Mouse (Mus musculus): ENCODE measurements around the gene Hilpda. TPM values are rescaled to one million over a fixed set of nuclear protein-coding genes. Genes with fewer than 3 reads are reported as not detected.

Hilpda gene
- polyA plus RNA-seq, 1 experiment from 2014 or later = 7.5 TPM

DNA sequence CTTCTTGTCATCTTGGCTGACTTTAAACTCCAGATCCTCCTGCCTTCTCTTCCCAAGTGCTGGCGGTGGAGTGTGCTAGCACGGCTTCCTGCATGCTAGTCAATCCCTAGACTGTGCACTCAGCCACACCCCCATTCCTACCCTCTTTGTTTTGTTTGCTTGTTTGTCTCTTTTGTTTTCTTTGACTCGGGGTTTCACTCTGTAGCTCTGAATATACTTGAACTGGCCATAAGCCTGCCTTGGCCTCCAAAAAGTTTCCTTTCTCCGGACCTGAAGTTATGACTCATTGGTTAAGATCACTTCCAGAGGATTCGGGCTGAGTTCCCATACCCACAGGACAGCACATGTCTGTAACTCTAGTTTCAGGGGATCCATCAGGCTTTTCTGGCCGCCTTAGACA, 16.4 kb downstream of the Hilpda start:
- WGBS (ENCODE audit: missing documents) = 93% methylated on average over 6 of the region's 6 CpGs
- H3K27ac ChIP-seq = no peak overlapping the region
- no peak overlapping the region for H3K4me3 ChIP-seq (ENCODE audit: inconsistent target)
- H3K79me2 ChIP-seq (ENCODE audit: inconsistent target) = no peaks in the 10 kb centered on the region
- no peaks in the 10 kb centered on the region for H3K36me3 ChIP-seq (ENCODE audit: inconsistent target)

- Histone ChIP-seq H3K79me2 (ENCODE audit: inconsistent target) (no peaks in the 10 kb centered on the region), H3K36me3 (ENCODE audit: inconsistent target) (no peaks in the 10 kb centered on the region), H3K4me3 (ENCODE audit: inconsistent target) (no peak overlapping the region), H3K27ac (no peak overlapping the region)
- 66% methylated on average over 2 of the region's 2 CpGs for WGBS (ENCODE audit: missing documents)
Measured at GRCm38 (mm10) chr6:29299112-29299511, 26.8 kb downstream of the Hilpda start.

- H3K36me3 ChIP-seq (ENCODE audit: inconsistent target) = no peaks in the 10 kb centered on the region
- no peak overlapping the region for H3K4me3 ChIP-seq (ENCODE audit: inconsistent target)
- H3K27ac ChIP-seq = no peak overlapping the region
- H3K79me2 ChIP-seq (ENCODE audit: inconsistent target) = no peaks in the 10 kb centered on the region
Measured at GRCm38 (mm10) chr6:29303251-29303650, 31.0 kb downstream of the Hilpda start.

GRCm38 (mm10) chr6:29303726-29304125, 31.4 kb downstream of the Hilpda start:
- WGBS (ENCODE audit: missing documents) = 63% methylated on average over 5 of the region's 5 CpGs

GRCm38 (mm10) chr6:29305462-29305861, 33.2 kb downstream of the Hilpda start:
- no peak overlapping the region for H3K27ac ChIP-seq
- H3K4me3 ChIP-seq (ENCODE audit: inconsistent target) = no peak overlapping the region
- no peaks in the 10 kb centered on the region for H3K79me2 ChIP-seq (ENCODE audit: inconsistent target)
- 95% methylated on average over 4 of the region's 4 CpGs for WGBS (ENCODE audit: missing documents)
- H3K36me3 ChIP-seq (ENCODE audit: inconsistent target) = no peaks in the 10 kb centered on the region

More at GRCm38 (mm10) chr6:29303726-29304125, 31.4 kb downstream of the Hilpda start:
- Histone ChIP-seq H3K36me3 (ENCODE audit: inconsistent target) (no peaks in the 10 kb centered on the region), H3K27ac (no peak overlapping the region), H3K4me3 (ENCODE audit: inconsistent target) (no peak overlapping the region), H3K79me2 (ENCODE audit: inconsistent target) (no peaks in the 10 kb centered on the region)

- WGBS (ENCODE audit: missing documents) = 93% methylated on average over 15 of the region's 16 CpGs
- Histone ChIP-seq H3K36me3 (ENCODE audit: inconsistent target) (no peaks in the 10 kb centered on the region), H3K27ac (no peak overlapping the region), H3K4me3 (ENCODE audit: inconsistent target) (no peak overlapping the region), H3K79me2 (ENCODE audit: inconsistent target) (no peaks in the 10 kb centered on the region)
Measured at GRCm38 (mm10) chr6:29308846-29309605, 36.7 kb downstream of the Hilpda start.

DNA sequence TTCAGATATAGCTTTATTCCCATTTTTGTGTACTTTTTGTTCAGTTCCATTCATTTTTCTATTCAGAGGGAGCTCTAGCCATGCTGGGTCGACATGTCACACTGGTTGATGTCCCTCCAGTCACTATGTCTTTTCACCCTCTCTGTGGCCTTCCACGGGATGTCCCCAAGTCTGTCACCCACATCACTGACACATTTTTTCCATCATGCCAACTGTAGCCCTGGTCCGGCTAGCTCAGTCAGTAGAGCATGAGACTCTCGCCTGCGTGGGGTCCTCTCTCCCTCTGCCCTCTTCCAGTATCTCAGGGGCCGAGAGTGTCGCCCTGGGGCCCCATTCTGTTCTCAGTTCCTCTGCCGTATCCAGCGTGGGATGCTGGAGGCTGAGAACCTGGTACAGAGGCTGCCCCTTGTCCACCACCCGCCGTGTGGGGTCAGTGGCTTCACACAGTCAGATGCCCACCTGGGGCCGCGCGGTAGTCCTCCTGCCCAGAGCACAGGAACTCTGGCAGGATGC, 41.5 kb downstream of the Hilpda start:
- no peaks in the 10 kb centered on the region for H3K36me3 ChIP-seq (ENCODE audit: inconsistent target)
- H3K79me2 ChIP-seq (ENCODE audit: inconsistent target) = no peaks in the 10 kb centered on the region
- 83% methylated on average over 11 of the region's 14 CpGs for WGBS (ENCODE audit: missing documents)
- no peak overlapping the region for H3K27ac ChIP-seq
- H3K4me3 ChIP-seq (ENCODE audit: inconsistent target) = no peak overlapping the region

- Histone ChIP-seq H3K4me3 (ENCODE audit: inconsistent target) (no peak overlapping the region), H3K27ac (no peak overlapping the region), H3K79me2 (ENCODE audit: inconsistent target) (no peaks in the 10 kb centered on the region), H3K36me3 (ENCODE audit: inconsistent target) (no peaks in the 10 kb centered on the region)
- 89% methylated on average over 2 of the region's 2 CpGs for WGBS (ENCODE audit: missing documents)
Measured at GRCm38 (mm10) chr6:29317286-29317685, 45.0 kb downstream of the Hilpda start.

DNA sequence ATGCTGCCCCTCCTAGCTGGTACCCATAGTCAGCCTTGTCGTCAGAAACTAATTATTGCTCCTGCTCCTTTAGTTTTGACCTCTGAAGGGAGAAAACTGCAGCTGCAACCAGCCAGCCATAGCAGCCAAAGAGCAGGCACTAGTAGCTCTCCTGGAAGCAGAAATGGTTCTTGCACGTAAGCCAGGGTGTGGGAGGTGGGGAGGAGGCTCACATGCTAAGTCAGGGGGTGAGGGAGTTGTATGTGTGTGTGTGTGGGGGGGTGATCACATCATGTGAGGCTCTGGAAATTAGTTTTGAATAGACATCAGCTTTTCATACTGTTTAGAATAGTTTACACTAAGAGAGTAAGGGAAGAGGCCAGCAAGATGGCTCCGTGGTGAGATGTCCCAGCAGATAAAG, 45.7 kb downstream of the Hilpda start:
- no peaks in the 10 kb centered on the region for H3K79me2 ChIP-seq (ENCODE audit: inconsistent target)
- no peak overlapping the region for H3K27ac ChIP-seq
- H3K4me3 ChIP-seq (ENCODE audit: inconsistent target) = no peak overlapping the region
- H3K36me3 ChIP-seq (ENCODE audit: inconsistent target) = no peaks in the 10 kb centered on the region
- 87% methylated on average over 3 of the region's 3 CpGs for WGBS (ENCODE audit: missing documents)

DNA sequence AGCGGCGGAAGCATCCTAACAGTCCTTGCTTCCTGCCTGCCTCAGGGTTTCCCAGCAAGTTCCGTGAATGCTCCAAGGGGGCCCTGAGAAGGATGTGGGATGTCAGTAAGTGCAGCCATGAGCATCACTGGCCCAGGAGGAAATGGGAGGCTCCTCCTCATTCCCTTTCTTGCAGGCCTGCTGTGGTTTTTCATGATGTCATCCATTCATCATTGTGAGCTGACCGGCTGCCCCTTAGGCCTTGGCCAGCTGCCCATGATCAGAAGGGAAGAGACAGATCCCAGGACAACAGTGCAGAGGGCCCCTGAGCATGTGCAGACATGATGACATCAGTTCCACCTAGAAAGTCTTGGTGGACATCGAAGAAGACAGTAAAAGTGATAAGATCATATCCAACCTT, 46.6 kb downstream of the Hilpda start, which contains the start of gene Fam71f1:
Fam71f1 (plus strand) TSS at position 262 of the 400 bp plus-strand sequence.
- Histone ChIP-seq H3K79me2 (ENCODE audit: inconsistent target) (no peaks in the 10 kb centered on the region), H3K4me3 (ENCODE audit: inconsistent target) (no peak within 1 kb of the TSS), H3K27ac (no peak within 1 kb of the TSS), H3K36me3 (ENCODE audit: inconsistent target) (no peaks in the 10 kb centered on the region)
- WGBS (ENCODE audit: missing documents) = 69% methylated on average over 5 of the region's 5 CpGs

DNA sequence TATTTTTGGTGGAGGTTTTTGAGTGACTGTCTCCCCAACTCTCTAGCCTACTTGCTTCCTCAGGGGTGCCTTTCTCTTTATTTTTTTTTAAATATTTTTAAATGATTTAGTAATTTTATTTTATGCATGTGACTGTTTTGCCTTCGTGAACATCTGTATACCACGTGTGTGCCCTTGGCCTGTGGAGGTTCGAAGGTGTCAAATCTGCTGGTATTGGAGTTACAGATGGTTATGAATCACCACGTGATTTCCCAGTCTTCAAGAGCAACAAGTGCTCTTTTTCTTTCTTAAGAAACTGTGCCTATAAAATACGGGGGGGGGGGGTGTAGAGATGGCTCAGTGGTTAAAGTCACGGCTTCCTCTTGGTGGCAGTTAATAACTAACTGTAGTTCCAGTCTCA, 49.3 kb downstream of the Hilpda start:
- Histone ChIP-seq H3K4me3 (ENCODE audit: inconsistent target) (no peak overlapping the region), H3K36me3 (ENCODE audit: inconsistent target) (no peaks in the 10 kb centered on the region), H3K27ac (no peak overlapping the region), H3K79me2 (ENCODE audit: inconsistent target) (no peaks in the 10 kb centered on the region)
- 89% methylated on average over 5 of the region's 6 CpGs for WGBS (ENCODE audit: missing documents)

DNA sequence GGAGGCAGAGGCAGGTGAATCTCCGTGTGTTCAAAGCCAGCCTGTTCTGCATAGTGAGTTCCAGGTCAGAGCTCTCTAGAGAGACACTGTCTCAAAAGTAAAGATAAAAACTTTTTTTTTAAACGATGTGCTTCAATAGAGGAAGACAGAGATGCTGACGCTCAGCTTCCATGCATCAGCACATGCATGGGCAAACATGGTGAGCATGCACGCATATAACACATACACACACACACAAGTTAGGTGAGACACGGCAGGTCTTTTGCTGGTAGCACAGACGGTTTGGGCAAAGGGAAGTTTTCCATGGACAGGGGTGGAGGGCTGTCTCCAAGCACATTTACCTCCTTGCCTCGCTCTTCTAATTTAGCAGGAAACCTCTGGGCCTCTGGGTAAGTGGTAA, 49.9 kb downstream of the Hilpda start:
- no peak overlapping the region for H3K4me3 ChIP-seq (ENCODE audit: inconsistent target)
- WGBS (ENCODE audit: missing documents) = 96% methylated on average over 7 of the region's 7 CpGs
- H3K27ac ChIP-seq = no peak overlapping the region
- no peaks in the 10 kb centered on the region for H3K36me3 ChIP-seq (ENCODE audit: inconsistent target)
- H3K79me2 ChIP-seq (ENCODE audit: inconsistent target) = no peaks in the 10 kb centered on the region

- Histone ChIP-seq H3K27ac (no peak overlapping the region), H3K36me3 (ENCODE audit: inconsistent target) (no peaks in the 10 kb centered on the region), H3K79me2 (ENCODE audit: inconsistent target) (no peaks in the 10 kb centered on the region), H3K4me3 (ENCODE audit: inconsistent target) (no peak overlapping the region)
- 43% methylated on average over 4 of the region's 4 CpGs for WGBS (ENCODE audit: missing documents)
Measured at GRCm38 (mm10) chr6:29322735-29323134, 50.4 kb downstream of the Hilpda start.
